Mouse (Mus musculus): ENCODE data around the gene Ptch1.

DNA sequence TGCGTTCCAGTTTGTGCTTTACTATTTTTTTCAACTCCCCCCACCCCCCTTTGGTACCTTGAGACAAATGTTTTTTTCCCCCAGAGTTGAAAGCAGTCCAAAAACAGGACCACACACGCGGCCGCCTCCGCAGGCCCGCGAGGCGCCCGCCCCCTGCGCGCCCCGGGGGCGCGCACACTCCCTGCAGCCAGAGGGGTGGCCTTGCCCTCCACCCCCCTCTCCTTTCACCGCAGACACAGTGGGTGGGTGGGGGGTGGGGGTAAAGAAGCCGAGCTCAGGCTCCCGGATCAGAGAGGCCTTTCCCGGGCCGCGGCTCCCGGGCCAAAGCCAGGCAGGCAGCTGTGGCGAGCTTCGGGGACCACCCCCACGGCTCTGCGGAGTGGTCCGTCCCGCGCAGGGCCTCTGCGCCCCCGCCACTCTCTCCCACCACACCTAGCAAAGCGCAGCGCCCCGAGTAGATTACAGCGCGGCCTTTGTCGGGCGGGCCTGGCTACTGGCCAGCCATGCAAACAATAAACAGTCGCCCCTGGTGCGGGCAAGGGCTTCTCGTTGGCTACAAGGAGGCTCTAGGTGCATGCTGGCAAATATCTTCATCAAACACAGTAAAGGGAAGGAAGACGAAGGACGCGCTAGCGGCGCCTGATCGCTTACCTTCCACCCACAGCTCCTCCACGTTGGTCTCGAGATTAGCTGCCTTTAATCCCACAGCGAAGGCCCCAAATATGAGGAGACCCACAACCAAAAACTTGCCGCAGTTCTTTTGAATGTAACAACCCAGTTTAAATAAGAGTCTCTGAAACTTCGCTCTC, 10.2 kb downstream of the Ptch1 start:
- TF ChIP-seq CTCF (IDR thresholded peaks at IDR 0.05; ENCODE audit: low read depth) (no peak), EP300 (IDR thresholded peaks at IDR 0.05; ENCODE audit: low read depth) (no peak)
